Mouse (Mus musculus) stomach, postnatal 0 days (tissue): ENCODE results near the gene Mgat4b. TPM values are rescaled to one million over a fixed set of nuclear protein-coding genes. Genes with fewer than 3 reads are reported as not detected.

Experiments
- ATAC-seq: fragments of 200-750 bp; cut with Nextera tagmentation; 2 replicates; pipeline ENCODE4 v1.8.0; 2017; ENCODE audit not compliant: low FRiP score, low TSS enrichment
- DNase-seq: peaks from one replicate; pipeline ENCODE4 v3.0.0-alpha.2; 2016; ENCODE audit warnings: low spot score
- H3K27ac ChIP-seq: fragments of 300-500 bp; sonication (generic); replicated peaks from 2 replicates; pipeline ENCODE4 v1.5.1; 2014; ENCODE audit warnings: mild to moderate bottlenecking, control low read depth
- H3K27me3 ChIP-seq: fragments of 300-500 bp; sonication (generic); 2 replicates; pipeline ENCODE4 v1.6.1; 2014; ENCODE audit warnings: low read length; ENCODE audit not compliant: control insufficient read depth, insufficient read depth
- H3K36me3 ChIP-seq: fragments of 300-500 bp; sonication (generic); 2 replicates; pipeline ENCODE4 v1.6.1; 2014; ENCODE audit warnings: low read length, mixed read lengths; ENCODE audit not compliant: control insufficient read depth, insufficient read depth
- H3K4me1 ChIP-seq: fragments of 300-500 bp; sonication (generic); replicated peaks from 2 replicates; pipeline ENCODE4 v1.6.1; 2014; ENCODE audit warnings: antibody characterized with exemption; ENCODE audit not compliant: control insufficient read depth, insufficient read depth
- H3K4me2 ChIP-seq: fragments of 300-500 bp; sonication (generic); replicated peaks from 2 replicates; pipeline ENCODE4 v1.6.1; 2014; ENCODE audit warnings: low read depth, mild to moderate bottlenecking, control low read depth, moderate library complexity
- H3K4me3 ChIP-seq: fragments of 300-500 bp; sonication (generic); 2 replicates; pipeline ENCODE4 v1.5.1; 2014; ENCODE audit warnings: low read depth, low read length, control low read depth
- H3K9ac ChIP-seq: fragments of 300-500 bp; sonication (generic); 2 replicates; pipeline ENCODE4 v1.6.1; 2014; ENCODE audit warnings: mild to moderate bottlenecking, low read length, control low read depth, mixed read lengths
- H3K9me3 ChIP-seq: fragments of 300-500 bp; sonication (generic); 2 replicates; pipeline ENCODE4 v1.6.1; 2016; ENCODE audit warnings: low read length; ENCODE audit not compliant: control insufficient read depth
- CTCF ChIP-seq: IDR thresholded peaks from 2 replicates; pipeline ENCODE4 v1.5.1; 2016; ENCODE audit warnings: antibody characterized with exemption, low read depth, mild to moderate bottlenecking, moderate library complexity
- EP300 ChIP-seq: optimal IDR thresholded peaks from 2 replicates; pipeline ENCODE3; 2016; ENCODE audit warnings: antibody characterized with exemption
- WGBS: fragments of 180-500 bp; shearing (Covaris S2); extraction: QIAGEN DNeasy Blood & Tissue Kit; methylation state at CpG from one replicate; pipeline ENCODE4 v1.1.7; 2014; 5-methylcytosine and 5-hydroxymethylcytosine counted together
- polyA plus RNA-seq: library from polyadenylated mRNA; unstranded; fragments of >200 nt; fragmentation: Nextera tagmentation; extraction: Ambion mirVana; gene quantifications from 2 replicates; pipeline ENCODE4 v1.2.1, GENCODE M21; 2015

Gene Mgat4b
- polyA plus RNA-seq, 1 experiment from 2014 or later: 30.8 TPM

DNA sequence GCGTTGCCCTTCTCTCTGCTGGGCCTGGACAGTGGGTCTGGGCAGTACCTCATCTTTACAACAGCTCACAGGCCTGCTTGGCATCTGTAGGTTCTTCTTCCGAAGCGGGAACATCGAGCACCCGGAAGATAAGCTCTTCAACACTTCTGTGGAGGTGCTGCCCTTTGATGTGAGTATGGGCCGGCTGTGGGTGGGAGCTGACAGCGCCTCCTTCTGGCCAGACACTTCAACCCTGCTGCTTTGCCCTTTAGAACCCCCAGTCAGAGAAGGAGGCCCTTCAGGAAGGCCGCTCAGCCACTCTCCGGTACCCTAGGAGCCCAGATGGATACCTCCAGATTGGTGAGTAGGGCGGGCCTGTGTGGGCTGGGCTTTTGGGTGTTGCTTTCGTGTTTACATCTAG, 23.3 kb downstream of the Mgat4b start:
- H3K4me3 ChIP-seq: no peak overlapping the region
- TF ChIP-seq CTCF (peak; percentile 53), EP300 (no peak)
- H3K9ac ChIP-seq: no peak overlapping the region
- H3K36me3 ChIP-seq: peaks cover 14% of the 10 kb centered on the region
- ATAC-seq (no peak), DNase-seq (no peak)
- 84% methylated on average over 11 of the region's 11 CpGs for WGBS
- H3K27ac ChIP-seq: no peak overlapping the region
- no peaks in the 10 kb centered on the region for H3K27me3 ChIP-seq
- no peak overlapping the region for H3K4me2 ChIP-seq
- no peaks in the 10 kb centered on the region for H3K9me3 ChIP-seq
- peaks cover 9% of the 10 kb centered on the region; the same call in 1 of the 2 replicates for H3K4me1 ChIP-seq

DNA sequence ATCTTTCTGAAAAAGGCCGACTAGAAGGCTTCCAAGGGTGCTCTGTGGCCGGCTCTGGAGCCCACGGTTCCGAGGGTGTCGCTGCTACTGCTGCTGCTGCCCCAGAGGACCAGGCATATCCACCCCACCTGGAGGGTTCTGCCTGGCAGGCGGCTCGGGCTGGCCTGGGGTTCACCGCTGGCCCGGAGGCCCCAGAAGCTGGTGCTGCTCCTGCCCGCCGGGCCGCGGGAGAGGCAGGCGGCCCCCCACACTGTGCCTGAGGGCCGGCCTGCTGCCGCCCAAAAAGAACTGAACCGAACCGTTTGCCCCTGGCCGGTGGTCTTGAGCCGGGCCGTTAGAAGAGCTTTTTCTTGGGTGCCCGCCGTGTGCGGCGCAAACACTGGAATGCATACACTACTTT, 23.9 kb downstream of the Mgat4b start:
- H3K4me3 ChIP-seq: no peak overlapping the region
- H3K27me3 ChIP-seq: no peaks in the 10 kb centered on the region
- peaks cover 14% of the 10 kb centered on the region for H3K36me3 ChIP-seq
- no peaks in the 10 kb centered on the region for H3K9me3 ChIP-seq
- no peak overlapping the region for H3K4me2 ChIP-seq
- DNase-seq: no peak
- 96% methylated on average over 25 of the region's 25 CpGs for WGBS
- no peak overlapping the region for H3K9ac ChIP-seq
- TF ChIP-seq CTCF (no peak), EP300 (no peak)
- peaks cover 5% of the 10 kb centered on the region; the same call in 1 of the 2 replicates for H3K4me1 ChIP-seq
- ATAC-seq: no peak
- no peak overlapping the region for H3K27ac ChIP-seq

GRCm38 (mm10) chr11:50236540-50236936, 25.8 kb downstream of the Mgat4b start:
- Histone ChIP-seq H3K4me3 (peak overlapping the region; percentile 63), H3K9ac (peak overlapping the region; percentile 60), H3K4me2 (peak overlapping the region; percentile 97), H3K9me3 (no peaks in the 10 kb centered on the region), H3K36me3 (peaks cover 14% of the 10 kb centered on the region), H3K4me1 (0 out of 2 replicates have a peak, but pooled peaks cover 4% of the 10 kb centered on the region), H3K27me3 (no peaks in the 10 kb centered on the region), H3K27ac (no peak overlapping the region; the same call in 1 of the 2 replicates)
- ATAC-seq: peak; percentile 89
- DNase-seq: peak; percentile 97
- TF ChIP-seq EP300 (no peak), CTCF (peak; percentile 67)
- 1% methylated on average over 27 of the region's 27 CpGs for WGBS

DNA sequence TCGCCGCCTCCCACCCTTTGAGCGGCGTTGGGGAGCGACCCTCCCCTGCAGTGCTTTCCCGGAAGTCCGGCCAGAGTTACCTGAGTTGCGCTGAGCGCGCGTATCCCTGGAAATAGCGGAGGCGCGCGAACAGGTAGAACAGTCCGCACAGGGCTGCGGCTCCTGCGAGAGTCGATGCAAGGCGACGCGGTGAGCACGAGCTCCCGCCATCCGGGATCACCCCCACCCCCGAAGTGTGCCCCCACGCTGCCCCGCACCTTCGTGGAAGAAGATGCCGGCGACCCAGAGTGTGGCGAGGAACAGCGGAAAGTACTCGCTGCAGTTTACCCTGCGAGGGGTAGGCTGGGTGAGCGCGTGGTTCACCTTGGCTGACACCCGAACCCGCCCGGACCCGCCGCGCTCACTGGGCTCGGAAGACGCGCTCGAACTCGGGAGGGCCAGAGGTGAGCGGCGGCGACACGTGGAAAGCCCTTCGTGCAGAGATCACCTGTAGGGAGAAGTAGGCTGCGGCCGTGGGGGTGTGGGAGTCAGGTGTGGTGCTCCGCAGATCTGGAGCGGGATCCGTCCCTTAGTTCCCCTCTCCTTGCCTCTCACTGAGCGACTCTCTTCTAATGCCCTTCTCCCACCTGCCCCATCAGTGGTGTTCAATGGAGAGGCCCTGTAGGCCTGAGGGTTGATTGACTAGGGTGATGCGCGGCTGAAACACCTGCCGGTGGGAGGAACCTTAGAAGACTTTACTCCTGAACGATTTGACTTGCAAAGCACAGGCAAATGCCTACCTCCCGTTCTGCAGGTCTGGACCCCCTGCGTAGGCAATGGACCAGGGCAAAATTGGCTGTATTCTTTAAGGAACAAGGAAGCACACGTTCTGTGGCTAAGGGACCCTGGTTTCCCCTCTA, 26.5 kb downstream of the Mgat4b start:
- Histone ChIP-seq H3K4me2 (peak overlapping the region; percentile 97), H3K27ac (no peak overlapping the region; the same call in 1 of the 2 replicates), H3K36me3 (peaks cover 12% of the 10 kb centered on the region), H3K4me1 (0 out of 2 replicates have a peak, but pooled peaks cover 4% of the 10 kb centered on the region), H3K9me3 (no peaks in the 10 kb centered on the region), H3K4me3 (peak overlapping the region; percentile 63), H3K9ac (peak overlapping the region; percentile 60), H3K27me3 (no peaks in the 10 kb centered on the region)
- ATAC-seq (peak; percentile 36), DNase-seq (peak; percentile 63)
- no peak for TF ChIP-seq EP300
- TF ChIP-seq CTCF: no peak
- WGBS: 3% methylated on average over 64 of the region's 66 CpGs

DNA sequence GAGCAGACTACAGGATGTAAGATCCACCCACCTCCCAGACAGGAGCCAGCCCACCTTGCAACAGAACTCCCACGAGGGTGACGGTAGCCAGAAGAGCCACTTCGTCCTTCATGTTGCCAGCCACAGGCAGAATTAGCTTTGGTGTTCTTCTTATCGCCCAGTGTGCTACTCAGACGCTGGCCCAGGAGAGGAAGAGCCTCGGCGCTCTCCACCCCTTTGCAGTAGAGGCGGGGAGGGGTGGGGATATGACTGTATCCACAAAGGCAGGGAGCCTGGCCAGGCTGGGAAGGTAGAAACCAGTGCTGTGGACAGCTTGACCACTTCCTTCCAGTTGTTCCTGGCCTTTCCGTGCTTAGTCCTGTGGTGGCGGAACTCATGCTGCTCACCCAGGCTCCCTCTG, 27.6 kb downstream of the Mgat4b start, which contains the start of gene Ltc4s:
TSS of gene Ltc4s (minus strand) at position 293 of the 400 bp plus-strand sequence.
- H3K9me3 ChIP-seq: no peaks in the 10 kb centered on the region
- 47% methylated on average over 10 of the region's 10 CpGs for WGBS
- peak within 1 kb of the TSS; percentile 24; the same call in 1 of the 2 replicates for H3K27ac ChIP-seq
- H3K36me3 ChIP-seq: peaks cover 6% of the 10 kb centered on the region
- H3K4me3 ChIP-seq: peak within 1 kb of the TSS; percentile 63; the same call in 1 of the 2 replicates
- ATAC-seq (peak; percentile 63), DNase-seq (peak; percentile 74)
- H3K27me3 ChIP-seq: no peaks in the 10 kb centered on the region
- peak within 1 kb of the TSS; percentile 97 for H3K4me2 ChIP-seq
- TF ChIP-seq EP300 (no peak), CTCF (no peak)
- 0 out of 2 replicates have a peak, but pooled peaks cover 4% of the 10 kb centered on the region for H3K4me1 ChIP-seq
- no peak within 1 kb of the TSS for H3K9ac ChIP-seq
